Mouse (Mus musculus): ENCODE measurements around the gene Dtnb. TPM values are rescaled to one million over a fixed set of nuclear protein-coding genes. Genes with fewer than 3 reads are reported as not detected.

Gene Dtnb
- polyA plus RNA-seq, 1 experiment = 15.9 TPM

DNA sequence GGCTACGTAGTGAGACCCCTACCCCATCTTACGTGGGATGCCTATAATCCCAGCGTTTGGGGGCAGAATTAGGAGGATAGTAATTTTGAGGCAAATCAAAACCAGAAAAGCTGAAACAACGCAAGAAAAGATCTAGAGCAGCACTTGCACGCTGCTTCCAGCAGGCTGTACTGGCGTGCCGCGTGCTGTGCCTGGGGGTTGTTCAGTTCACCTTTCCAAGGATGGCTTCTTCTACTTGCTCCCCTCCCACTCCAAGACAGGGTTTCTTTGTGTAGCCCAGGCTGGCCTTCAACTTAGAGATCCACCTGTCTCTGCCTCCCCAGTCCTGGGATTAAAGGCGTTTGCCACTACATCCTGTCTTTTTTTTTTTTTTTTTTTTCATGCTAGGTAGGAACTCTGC lies 17.9 kb downstream of the Dtnb start:
- Histone ChIP-seq H3K36me3 (ENCODE audit: control insufficient read depth, insufficient read depth, low read length) (no peaks in the 10 kb centered on the region), H3K27me3 (ENCODE audit: control insufficient read depth, insufficient read depth, low read length) (no peaks in the 10 kb centered on the region), H3K4me1 (ENCODE audit: control insufficient read depth, insufficient read depth, insufficient read length, low read length) (0 out of 2 replicates have a peak, but pooled peaks cover 2% of the 10 kb centered on the region), H3K4me3 (ENCODE audit: low read depth, low read length) (no peak overlapping the region), H3K27ac (ENCODE audit: insufficient read depth, low read depth, low read length) (no peak overlapping the region)
- TF ChIP-seq POLR2A (IDR thresholded peaks at IDR 0.05; ENCODE audit: low read depth, low read length) (no peak), CTCF (IDR thresholded peaks at IDR 0.05; ENCODE audit: extremely low read depth, insufficient read length, insufficient replicate concordance, low read depth, low read length) (no peak)
- 96% methylated on average over 9 of the region's 9 CpGs for WGBS

DNA sequence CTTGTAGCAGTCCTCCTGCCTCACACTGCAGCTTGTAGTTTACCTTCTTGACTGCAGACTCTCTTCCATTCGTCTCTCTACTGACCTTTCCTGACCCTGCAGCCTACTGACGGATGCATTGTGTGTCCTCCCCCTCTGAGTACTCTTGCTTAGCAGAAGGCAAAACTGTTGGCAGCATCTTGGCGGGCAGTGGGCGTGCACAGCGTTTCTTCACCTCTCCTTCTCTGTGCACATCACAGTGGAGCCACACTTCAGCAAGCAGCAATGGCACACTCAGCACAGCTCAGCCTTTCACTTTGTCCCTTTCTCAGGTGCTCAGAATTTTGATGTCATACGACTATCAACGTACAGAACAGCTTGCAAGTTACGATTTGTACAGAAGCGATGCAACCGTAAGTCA lies 19.4 kb downstream of the Dtnb start:
- 88% methylated on average over 10 of the region's 10 CpGs for WGBS
- no peaks in the 10 kb centered on the region for H3K36me3 ChIP-seq (ENCODE audit: control insufficient read depth, insufficient read depth, low read length)
- 0 out of 2 replicates have a peak, but pooled peaks cover 2% of the 10 kb centered on the region for H3K4me1 ChIP-seq (ENCODE audit: control insufficient read depth, insufficient read depth, insufficient read length, low read length)

GRCm38 (mm10) chr12:3602786-3603185 lies 30.6 kb downstream of the Dtnb start:
- Histone ChIP-seq H3K4me3 (ENCODE audit: low read depth, low read length) (no peak overlapping the region), H3K4me1 (ENCODE audit: control insufficient read depth, insufficient read depth, insufficient read length, low read length) (no peaks in the 10 kb centered on the region), H3K27me3 (ENCODE audit: control insufficient read depth, insufficient read depth, low read length) (no peaks in the 10 kb centered on the region), H3K36me3 (ENCODE audit: control insufficient read depth, insufficient read depth, low read length) (no peaks in the 10 kb centered on the region), H3K27ac (ENCODE audit: insufficient read depth, low read depth, low read length) (no peak overlapping the region)
- no peak for TF ChIP-seq CTCF (IDR thresholded peaks at IDR 0.05; ENCODE audit: extremely low read depth, insufficient read length, insufficient replicate concordance, low read depth, low read length)
- no peak for TF ChIP-seq POLR2A (IDR thresholded peaks at IDR 0.05; ENCODE audit: low read depth, low read length)
- 86% methylated on average over 4 of the region's 4 CpGs for WGBS

More for the DNA sequence above, 19.4 kb downstream of the Dtnb start:
- no peaks in the 10 kb centered on the region for H3K27me3 ChIP-seq (ENCODE audit: control insufficient read depth, insufficient read depth, low read length)
- H3K4me3 ChIP-seq (ENCODE audit: low read depth, low read length) = no peak overlapping the region
- TF ChIP-seq CTCF (IDR thresholded peaks at IDR 0.05; ENCODE audit: extremely low read depth, insufficient read length, insufficient replicate concordance, low read depth, low read length) (no peak), POLR2A (IDR thresholded peaks at IDR 0.05; ENCODE audit: low read depth, low read length) (no peak)
- H3K27ac ChIP-seq (ENCODE audit: insufficient read depth, low read depth, low read length) = no peak overlapping the region

GRCm38 (mm10) chr12:3606202-3606601 lies 34.0 kb downstream of the Dtnb start:
- Histone ChIP-seq H3K27me3 (ENCODE audit: control insufficient read depth, insufficient read depth, low read length) (no peaks in the 10 kb centered on the region), H3K36me3 (ENCODE audit: control insufficient read depth, insufficient read depth, low read length) (no peaks in the 10 kb centered on the region), H3K4me3 (ENCODE audit: low read depth, low read length) (no peak overlapping the region), H3K4me1 (ENCODE audit: control insufficient read depth, insufficient read depth, insufficient read length, low read length) (no peaks in the 10 kb centered on the region), H3K27ac (ENCODE audit: insufficient read depth, low read depth, low read length) (no peak overlapping the region)
- TF ChIP-seq CTCF (IDR thresholded peaks at IDR 0.05; ENCODE audit: extremely low read depth, insufficient read length, insufficient replicate concordance, low read depth, low read length) = no peak
- no peak for TF ChIP-seq POLR2A (IDR thresholded peaks at IDR 0.05; ENCODE audit: low read depth, low read length)
- whole genome bisulfite sequencing = 89% methylated on average over 7 of the region's 7 CpGs

DNA sequence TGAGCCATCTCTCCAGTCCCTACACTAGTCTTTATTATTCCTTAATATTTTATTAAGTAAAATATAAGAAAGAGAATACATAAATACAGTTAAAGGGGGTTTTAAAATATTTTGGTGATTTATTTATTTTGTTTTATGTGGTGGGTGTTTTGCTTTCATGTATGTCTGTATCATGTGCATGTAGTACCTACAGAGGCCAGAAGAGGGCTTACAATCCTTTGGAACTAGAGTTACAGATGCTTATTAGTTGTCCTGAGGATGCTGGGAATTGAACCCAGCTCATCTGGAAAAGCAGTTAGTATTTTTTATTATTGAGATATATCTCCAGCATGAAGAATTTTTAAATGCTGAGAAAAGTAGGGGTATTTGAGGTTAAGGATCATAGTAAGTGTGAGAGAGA lies 37.6 kb downstream of the Dtnb start:
- Histone ChIP-seq H3K36me3 (ENCODE audit: control insufficient read depth, insufficient read depth, low read length) (no peaks in the 10 kb centered on the region), H3K27ac (ENCODE audit: insufficient read depth, low read depth, low read length) (no peak overlapping the region), H3K4me3 (ENCODE audit: low read depth, low read length) (no peak overlapping the region), H3K4me1 (ENCODE audit: control insufficient read depth, insufficient read depth, insufficient read length, low read length) (no peaks in the 10 kb centered on the region), H3K27me3 (ENCODE audit: control insufficient read depth, insufficient read depth, low read length) (no peaks in the 10 kb centered on the region)
- TF ChIP-seq POLR2A (IDR thresholded peaks at IDR 0.05; ENCODE audit: low read depth, low read length) (no peak), CTCF (IDR thresholded peaks at IDR 0.05; ENCODE audit: extremely low read depth, insufficient read length, insufficient replicate concordance, low read depth, low read length) (no peak)

DNA sequence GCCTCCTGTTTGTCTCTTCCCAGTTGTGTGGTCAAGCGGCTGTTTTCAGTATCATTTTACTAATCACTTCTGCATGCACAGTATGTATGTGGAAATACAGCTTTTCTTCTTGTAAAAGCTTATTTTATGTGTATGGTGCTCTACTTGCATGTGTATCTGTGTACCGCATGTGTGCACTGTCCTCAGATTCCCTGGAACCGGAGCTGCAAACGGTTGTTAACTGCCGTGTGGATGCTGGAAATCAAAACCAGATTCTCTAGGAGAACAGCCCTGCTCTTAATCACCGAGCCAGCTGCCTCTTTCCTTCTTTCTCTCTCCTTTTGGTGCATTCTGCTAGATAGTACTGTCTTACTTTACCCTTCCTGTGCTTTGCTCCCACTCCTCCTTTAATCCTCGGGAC lies 39.7 kb downstream of the Dtnb start:
- Histone ChIP-seq H3K27ac (ENCODE audit: insufficient read depth, low read depth, low read length) (no peak overlapping the region), H3K36me3 (ENCODE audit: control insufficient read depth, insufficient read depth, low read length) (no peaks in the 10 kb centered on the region), H3K27me3 (ENCODE audit: control insufficient read depth, insufficient read depth, low read length) (no peaks in the 10 kb centered on the region), H3K4me1 (ENCODE audit: control insufficient read depth, insufficient read depth, insufficient read length, low read length) (no peaks in the 10 kb centered on the region), H3K4me3 (ENCODE audit: low read depth, low read length) (no peak overlapping the region)
- 84% methylated on average over 7 of the region's 7 CpGs for WGBS
- TF ChIP-seq CTCF (IDR thresholded peaks at IDR 0.05; ENCODE audit: extremely low read depth, insufficient read length, insufficient replicate concordance, low read depth, low read length) (no peak), POLR2A (IDR thresholded peaks at IDR 0.05; ENCODE audit: low read depth, low read length) (no peak)

DNA sequence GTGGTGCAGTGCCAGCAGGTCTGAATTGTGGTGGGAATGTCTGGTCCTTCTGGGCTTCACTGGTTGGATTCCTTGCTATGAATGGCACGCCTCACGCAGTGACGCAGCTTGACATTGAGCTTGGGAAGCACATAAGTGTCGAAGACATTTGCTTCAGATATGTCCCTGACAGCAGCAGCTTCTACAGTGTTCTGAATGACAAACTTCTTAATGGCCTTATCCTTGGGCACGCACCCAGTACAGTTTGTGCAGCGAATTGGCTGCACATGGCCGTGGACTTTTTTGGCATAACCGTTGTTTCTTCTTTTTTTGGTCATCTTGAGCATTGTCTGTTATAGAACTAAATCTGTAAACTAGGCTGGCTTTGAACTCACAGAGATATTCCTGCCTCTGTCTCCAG lies 42.9 kb downstream of the Dtnb start:
- no peaks in the 10 kb centered on the region for H3K27me3 ChIP-seq (ENCODE audit: control insufficient read depth, insufficient read depth, low read length)
- no peaks in the 10 kb centered on the region for H3K4me1 ChIP-seq (ENCODE audit: control insufficient read depth, insufficient read depth, insufficient read length, low read length)
- WGBS = 96% methylated on average over 8 of the region's 8 CpGs
- no peaks in the 10 kb centered on the region for H3K36me3 ChIP-seq (ENCODE audit: control insufficient read depth, insufficient read depth, low read length)
- TF ChIP-seq CTCF (IDR thresholded peaks at IDR 0.05; ENCODE audit: extremely low read depth, insufficient read length, insufficient replicate concordance, low read depth, low read length) = no peak
- no peak for TF ChIP-seq POLR2A (IDR thresholded peaks at IDR 0.05; ENCODE audit: low read depth, low read length)
- no peak overlapping the region for H3K27ac ChIP-seq (ENCODE audit: insufficient read depth, low read depth, low read length)
- H3K4me3 ChIP-seq (ENCODE audit: low read depth, low read length) = no peak overlapping the region
